Mouse (Mus musculus): Measurements from ENCODE around the gene Dock1.

Gene Dock1

GRCm38 (mm10) chr7:135165155-135165554 is 494.7 kb downstream of the Dock1 start:
- DNase-seq (ENCODE audit: low read depth) = no peak

- no peak for DNase-seq (ENCODE audit: low read depth)
Observed at GRCm38 (mm10) chr7:135169936-135170335, 499.5 kb downstream of the Dock1 start.

GRCm38 (mm10) chr7:135172219-135172618 is 501.8 kb downstream of the Dock1 start:
- no peak for DNase-seq (ENCODE audit: low read depth)

GRCm38 (mm10) chr7:135194190-135194589 is 523.7 kb downstream of the Dock1 start:
- no peak for DNase-seq (ENCODE audit: low read depth)

- no peak for DNase-seq (ENCODE audit: low read depth)
Observed at GRCm38 (mm10) chr7:135195631-135196030, 525.2 kb downstream of the Dock1 start.

- no peak for DNase-seq (ENCODE audit: low read depth)
Observed at GRCm38 (mm10) chr7:135196828-135197227, 526.4 kb downstream of the Dock1 start.

- DNase-seq (ENCODE audit: low read depth) = no peak
Observed at GRCm38 (mm10) chr7:135203920-135204319, 533.5 kb downstream of the Dock1 start.

GRCm38 (mm10) chr7:135205111-135205510 is 534.7 kb downstream of the Dock1 start:
- DNase-seq (ENCODE audit: low read depth) = no peak

- DNase-seq (ENCODE audit: low read depth) = no peak
Observed at GRCm38 (mm10) chr7:135208947-135209567, 538.6 kb downstream of the Dock1 start.

- DNase-seq (ENCODE audit: low read depth) = no peak
Observed at GRCm38 (mm10) chr7:135210296-135210695, 539.8 kb downstream of the Dock1 start.

- no peak for DNase-seq (ENCODE audit: low read depth)
Observed at GRCm38 (mm10) chr7:135210831-135211230, 540.4 kb downstream of the Dock1 start.

GRCm38 (mm10) chr7:135212505-135212904 is 542.1 kb downstream of the Dock1 start:
- DNase-seq (ENCODE audit: low read depth) = no peak

- DNase-seq (ENCODE audit: low read depth) = no peak
Observed at GRCm38 (mm10) chr7:135221475-135221874, 551.0 kb downstream of the Dock1 start.
